Mouse (Mus musculus) cerebellum, postnatal 36 days (tissue): ENCODE data around the gene Wnt3.

ENCODE experiments used
- DNase-seq, 2 experiments: peaks; one replicate each; pipeline ENCODE4 v3.0.0; 2021 to 2022; ENCODE audit warnings: mixed read lengths in 2 of 2

The Wnt3 gene

DNA sequence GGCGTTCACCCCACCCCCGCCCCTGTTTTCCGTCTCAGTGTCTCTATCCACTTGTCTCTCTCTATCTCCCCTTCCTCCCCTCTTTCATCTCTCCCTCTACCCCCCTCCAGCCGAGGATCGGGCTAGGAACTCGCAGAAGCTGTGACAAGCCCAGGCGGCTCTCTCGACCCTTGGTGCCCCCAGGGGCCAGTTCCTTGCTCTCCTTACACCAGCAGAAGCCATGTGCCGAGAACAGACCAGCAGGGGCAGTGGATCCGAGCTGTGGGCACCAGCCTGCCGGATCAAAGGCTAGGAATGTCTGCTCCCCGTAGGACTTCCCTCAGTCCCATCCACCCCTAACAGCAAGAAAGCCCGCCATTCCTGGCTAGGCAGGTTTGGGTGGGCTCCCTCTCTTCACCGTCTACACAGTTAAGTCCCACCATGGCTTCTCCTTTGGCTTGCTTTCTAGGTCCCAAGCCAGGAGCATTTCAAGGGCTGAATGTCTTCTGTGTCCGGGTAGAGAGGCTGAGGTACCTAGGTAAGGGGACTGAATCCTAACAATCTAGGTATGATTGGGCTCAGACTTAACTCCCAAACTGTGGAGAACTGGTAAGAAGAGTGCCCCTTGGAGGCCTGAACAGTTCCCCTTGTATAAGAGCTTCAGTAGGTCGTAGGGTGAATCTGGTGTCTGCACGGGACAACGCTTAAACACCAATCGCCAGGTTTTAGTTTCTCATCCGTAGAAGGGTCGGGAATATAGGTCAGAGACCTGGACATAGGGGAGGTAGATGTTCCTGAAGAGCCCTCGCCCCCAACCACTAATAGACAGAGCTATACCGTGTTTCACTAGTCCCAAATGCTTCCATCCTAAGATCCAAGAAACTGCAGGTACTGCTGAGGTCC lies 1.2 kb upstream of the Wnt3 start:
- no peak for DNase-seq

DNA sequence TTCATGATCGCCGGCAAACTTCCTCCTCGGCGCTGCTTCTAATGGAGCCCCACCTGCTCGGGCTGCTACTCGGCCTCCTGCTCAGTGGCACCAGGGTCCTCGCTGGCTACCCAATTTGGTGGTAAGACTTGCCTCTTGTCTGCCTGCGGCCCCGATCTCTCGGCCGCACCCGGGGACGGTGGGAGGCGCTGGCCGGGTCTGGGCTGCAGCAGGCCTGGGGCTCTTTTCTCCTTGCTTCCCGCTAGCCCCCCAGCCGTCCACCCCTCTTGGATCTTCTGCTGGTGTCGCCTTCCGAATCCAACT lies 229 bp downstream of the Wnt3 start:
- no peak for DNase-seq

DNA sequence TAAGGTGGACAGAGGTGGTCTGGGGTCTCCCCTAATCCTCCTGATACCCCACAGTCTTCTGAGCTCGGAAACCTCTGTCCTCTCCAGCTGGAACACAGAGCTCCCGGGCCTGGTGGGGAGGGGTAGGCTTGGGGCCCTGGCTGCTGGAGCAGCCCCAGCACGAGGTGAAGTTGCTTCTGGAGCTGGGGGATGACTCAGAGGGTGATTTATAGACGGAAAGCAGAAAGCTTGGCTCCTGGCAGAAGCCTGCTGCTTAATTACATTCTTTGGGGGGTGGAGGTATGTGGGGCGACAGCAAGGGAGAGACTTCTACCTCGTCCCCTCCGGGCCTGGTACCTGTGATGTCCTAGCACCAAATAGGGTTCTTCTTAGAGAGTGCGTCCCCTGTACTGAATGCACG lies 6.2 kb downstream of the Wnt3 start:
- DNase-seq: no peak

DNA sequence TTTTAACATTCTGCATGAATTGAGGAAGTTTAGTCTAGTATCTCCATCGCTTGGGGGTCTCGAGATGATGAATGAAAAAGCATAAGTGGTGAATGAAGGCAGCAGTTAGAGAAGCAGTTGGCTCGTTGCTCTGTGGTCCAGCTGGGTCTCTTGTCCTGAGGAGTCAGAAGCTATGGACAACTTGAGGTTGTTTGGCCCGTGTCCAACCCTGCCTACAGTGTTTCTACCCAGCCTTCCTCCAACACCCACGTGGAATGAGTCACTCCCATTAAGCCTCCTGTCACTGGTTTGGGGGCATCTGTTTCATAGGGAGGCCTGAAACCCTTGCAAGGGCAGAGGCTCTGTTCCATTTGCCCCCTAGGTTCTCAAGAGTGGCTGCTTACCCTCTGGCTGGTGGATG lies 16.0 kb downstream of the Wnt3 start:
- DNase-seq: peak in 1 of 2 experiments; percentile 29

DNA sequence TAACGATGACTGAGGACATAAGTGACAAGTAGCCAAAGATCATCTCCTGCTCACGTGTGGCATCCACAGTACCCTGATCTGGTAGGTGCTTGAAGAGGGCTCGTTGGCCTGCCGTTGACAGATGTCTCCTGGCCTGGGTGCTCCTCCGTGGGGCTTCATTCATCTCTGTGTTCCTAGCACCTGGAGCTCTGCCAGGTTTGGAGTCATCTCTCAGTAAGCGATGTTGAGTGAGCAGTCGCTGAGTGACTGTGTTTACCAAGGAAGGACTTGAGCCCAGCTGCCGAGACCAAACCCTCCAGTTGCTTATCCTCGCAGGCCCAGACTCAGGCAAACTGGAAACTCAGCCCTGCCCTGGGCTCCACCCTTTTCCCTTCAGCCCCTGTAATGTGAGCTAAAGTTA lies 27.2 kb downstream of the Wnt3 start:
- no peak for DNase-seq

DNA sequence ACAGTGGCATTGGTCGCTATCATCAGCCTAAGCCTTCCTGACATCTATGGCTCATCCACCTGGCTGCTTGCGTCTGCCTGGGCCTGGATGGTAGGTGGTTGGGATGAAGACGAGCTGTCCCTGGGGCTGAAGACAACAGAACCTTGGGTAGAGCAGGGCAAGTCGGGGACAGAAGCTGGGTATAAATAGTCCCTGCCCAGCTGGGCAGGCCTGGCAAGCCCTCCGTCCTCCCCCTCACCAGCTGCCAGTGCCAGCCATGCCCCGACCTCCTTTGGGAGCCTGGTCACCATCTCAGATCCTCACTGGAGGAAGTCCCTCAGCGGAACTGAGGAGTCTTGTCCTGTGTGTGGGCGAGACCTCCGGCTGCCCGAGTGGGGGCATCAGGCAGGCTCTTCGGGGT lies 30.2 kb downstream of the Wnt3 start:
- DNase-seq: peak; percentile 21 to 43

DNA sequence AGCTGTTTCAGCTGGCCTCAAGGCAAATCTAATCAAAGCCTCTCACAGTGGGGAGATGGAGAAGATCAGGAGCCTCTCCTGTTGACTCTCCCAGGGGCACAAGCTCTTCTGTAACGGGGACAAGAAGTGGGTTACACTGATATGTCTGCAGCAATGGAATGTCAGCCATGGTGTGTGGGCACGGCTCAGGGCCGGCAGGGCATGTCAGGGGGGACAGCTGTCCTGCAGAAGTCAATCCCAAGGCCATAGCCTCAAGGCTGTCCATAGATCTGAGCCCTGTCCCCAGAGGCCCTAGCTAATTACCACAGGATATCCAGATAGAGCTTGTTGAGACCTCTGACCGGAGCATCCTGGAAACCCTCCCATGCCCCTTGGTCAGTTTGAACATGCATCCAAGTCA lies 30.9 kb downstream of the Wnt3 start:
- no peak for DNase-seq

DNA sequence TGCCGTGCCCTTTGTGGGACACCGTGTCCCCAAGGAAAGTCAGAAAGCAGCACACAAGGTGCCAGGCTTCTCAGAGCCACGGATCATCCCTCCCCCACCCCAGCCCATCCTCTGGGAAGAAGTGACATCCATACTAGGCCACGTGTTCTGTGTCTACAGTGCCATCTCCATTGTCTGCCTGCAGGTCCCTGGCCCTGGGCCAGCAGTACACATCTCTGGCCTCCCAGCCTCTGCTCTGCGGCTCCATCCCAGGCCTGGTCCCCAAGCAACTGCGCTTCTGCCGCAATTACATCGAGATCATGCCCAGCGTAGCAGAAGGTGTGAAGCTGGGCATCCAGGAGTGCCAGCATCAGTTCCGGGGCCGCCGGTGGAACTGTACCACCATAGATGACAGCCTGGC lies 34.0 kb downstream of the Wnt3 start:
- DNase-seq: peak; percentile 46 to 52

DNA sequence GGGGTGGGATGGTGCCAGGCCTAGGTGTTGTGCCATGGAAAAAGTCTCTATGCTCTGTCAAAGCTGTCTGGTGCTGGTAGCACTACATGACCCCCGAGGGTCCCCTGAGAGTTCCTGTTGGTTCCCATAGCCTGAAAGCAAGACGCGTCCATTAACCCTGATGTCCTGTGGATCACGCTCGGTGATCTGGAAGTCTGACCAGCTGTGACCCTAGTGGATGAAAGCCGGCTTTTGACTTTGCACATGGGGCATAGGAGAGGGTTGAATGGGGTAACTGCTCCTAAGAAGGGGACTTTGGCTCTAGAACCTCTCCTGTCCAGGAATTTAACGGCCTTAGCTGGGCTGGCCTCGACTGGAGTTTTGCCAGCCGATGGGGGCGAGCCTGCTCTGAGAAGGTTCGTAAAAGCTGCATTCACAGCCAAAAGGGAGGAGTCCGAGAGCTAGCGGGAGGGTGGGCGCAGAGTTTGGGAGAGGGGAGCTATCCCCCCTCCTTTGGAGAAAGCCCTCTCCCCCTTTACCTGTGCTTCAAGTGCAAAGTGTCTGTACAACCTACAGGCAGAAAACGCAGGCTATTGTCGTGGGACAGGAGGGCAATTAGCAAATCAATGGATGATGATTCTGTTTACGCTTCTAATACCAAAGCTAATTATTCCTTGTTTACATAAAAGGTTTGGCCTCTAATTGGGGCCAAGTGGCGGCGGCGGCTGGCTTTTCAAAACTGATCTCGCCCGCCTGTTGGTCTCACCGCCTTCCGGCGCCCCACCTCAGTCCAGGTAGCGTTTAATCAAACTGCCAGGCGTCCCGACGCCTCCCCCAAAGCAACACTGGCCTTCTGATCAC lies 35.0 kb downstream of the Wnt3 start:
- no peak for DNase-seq

DNA sequence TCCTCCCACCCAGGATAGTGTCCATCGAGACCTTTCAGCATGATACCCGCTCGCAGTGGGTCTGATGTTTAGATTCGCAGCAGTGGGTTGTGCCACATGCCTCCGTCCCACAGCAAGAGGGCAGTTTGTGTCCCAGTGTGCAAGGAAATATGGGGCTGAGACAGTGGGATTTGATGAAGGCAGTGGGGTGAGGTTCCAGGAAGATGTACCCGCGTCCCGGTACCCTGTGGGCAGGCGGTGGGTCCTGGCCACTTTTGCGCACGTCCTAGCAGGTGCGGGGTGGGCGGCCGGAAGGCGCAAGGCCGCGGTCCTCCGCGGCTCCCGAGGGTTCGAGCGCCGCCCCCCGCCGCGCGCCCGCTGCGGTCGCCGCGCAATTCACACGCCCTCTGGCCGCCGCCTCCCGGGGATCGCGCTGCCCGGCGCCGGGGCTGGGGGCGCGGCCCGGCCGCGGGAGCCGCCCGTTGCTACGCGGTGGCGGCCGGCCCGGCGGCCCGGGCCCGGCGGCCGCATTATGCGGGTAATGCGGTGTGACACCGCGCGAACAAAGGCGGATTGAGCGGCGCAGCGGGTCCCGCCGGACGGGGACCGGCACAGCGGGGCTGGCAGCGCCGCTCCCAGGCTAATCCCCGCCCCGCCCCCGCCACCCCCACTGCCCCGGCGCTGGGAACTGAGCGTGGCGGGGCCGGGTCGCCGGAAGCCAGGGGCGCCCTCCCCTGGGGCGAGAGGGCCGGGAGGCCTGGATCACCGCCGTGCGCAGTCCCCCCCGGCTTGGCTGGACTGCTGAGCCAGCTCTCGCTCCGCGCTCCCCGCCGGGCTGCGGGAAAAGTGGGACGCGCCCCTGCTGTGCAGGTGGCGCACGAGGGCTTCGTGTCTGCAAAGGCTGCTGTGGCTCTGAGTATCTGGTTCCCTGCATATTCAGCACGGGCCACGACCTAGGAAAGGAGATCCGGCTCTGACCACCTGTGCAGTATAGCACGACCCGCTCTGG lies 36.0 kb downstream of the Wnt3 start:
- DNase-seq: no peak

DNA sequence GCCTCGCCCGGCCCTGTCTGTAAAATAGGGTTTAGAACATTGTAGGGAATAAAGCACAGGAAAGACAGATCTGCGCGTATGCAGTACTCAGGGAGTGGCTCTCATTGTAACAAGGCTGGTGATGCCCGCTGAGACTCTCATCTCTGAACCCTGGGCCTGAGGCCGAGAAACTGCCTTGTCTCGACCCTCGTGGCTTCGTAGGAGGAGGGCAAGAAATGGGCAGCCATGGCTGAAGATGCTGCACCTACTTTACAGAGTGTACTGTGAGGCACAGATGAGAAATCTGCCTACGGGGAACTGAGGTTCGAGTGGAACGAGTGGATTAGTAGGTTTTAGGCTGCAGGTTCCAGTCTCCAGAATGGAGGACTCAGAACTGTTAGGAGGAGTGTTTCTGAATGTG lies 36.7 kb downstream of the Wnt3 start:
- no peak for DNase-seq

DNA sequence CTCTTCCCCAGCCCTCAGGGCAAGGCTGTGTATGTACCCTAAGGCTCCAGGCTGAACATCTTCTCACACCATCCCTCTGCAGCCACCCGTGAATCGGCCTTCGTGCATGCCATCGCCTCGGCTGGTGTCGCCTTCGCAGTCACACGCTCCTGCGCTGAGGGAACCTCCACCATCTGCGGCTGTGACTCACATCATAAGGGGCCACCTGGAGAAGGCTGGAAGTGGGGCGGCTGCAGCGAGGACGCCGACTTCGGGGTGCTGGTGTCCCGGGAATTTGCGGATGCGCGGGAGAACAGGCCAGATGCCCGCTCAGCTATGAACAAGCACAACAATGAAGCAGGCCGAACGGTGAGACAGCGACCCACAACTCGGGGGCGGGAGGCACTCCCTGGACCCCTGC lies 37.3 kb downstream of the Wnt3 start:
- DNase-seq: no peak

DNA sequence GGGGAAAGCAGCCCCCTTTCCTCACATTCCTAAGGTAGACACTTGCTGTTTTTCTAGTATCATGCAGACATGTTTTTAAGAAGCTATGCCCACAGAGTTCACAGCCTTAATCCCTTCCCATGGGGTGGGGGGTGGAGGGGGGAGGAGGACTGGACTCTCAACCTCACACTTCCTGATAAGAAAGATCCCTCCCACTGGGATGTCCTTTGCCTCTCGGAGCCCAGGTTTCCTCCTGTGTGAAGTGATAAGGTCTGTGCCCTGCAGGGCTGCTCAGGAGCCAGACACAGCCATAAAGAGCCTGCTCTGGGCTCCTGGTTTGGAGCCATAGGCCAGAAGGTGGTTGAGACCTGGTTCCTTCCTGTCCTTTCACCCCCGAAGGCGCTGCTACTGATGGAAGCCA lies 40.9 kb downstream of the Wnt3 start:
- no peak for DNase-seq

DNA sequence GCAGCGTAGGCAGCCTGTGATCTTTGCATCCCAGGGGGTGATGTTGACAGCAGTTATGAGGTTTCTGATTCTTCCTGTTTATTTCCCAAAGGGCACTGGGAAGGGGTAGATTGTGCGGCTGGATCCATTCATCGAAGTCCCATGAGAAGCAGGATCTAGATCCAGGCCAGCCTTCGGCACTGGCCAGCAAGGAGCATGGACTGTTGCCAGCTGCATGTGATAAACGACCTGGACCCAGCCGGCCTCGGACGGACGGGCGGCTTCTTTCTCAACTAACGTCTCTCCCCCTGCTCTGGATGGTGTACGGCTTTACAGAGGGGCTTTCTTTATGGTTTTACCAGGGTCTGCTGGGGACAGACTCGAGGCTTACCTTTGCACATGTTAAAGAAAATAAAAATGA lies 42.0 kb downstream of the Wnt3 start:
- peak; percentile 46 for DNase-seq

DNA sequence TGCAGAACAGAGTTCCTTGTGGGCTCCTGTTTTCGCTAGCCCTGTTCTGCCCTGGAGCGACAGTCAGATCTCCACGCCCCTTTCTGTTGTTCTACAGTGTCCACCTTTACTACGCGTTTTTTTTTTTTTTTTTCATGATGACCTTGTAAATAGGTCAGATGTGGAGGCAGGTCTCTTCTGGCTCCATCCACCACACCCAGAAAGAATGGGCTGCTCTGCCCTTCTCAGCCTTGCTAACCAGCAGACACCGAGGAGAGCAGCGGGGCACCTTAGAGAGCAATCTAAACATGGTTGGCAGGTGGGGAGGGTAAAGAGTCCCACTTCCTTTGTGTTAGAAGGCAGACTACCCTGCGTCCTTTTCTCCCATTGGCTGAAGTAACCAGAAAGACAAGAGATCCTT lies 42.8 kb downstream of the Wnt3 start:
- no peak for DNase-seq

DNA sequence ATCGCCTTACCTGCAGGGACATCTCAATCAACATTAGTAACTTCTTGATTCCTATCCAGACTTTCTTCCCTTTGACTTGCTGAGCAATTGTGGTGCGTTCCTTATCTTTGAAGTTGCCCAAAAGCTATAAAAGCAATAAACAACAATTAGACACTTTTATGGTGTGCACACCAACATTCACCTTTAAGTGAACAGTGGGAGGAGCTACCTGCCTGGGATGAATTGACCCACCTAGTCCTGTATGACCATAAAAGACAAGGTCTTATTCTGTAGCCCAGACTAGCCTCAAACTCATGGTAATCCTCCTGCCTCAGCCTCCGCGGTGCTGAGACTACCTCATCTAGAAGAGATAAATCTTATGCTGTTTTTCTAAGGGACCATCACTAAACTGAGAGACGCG lies 53.3 kb downstream of the Wnt3 start:
- no peak for DNase-seq

DNA sequence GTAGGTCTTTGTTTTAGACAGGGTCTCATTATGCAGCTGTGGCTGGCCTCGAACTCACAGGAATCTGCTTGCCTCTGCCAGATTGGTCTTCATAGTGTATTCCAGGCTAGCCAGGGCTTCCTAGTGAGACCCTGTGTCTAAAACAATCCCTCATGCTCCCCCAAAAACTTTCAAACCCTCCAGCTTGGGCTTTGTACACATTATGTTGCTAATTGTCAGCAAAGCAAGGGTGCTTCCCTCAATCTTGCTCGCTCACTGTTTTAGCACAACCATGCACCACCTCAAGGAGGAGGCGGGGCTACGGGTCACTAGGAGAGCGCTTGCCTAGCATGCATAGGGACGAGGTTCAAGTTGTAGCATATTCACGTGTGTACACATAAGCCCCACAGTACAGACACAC lies 54.9 kb downstream of the Wnt3 start:
- no peak for DNase-seq

DNA sequence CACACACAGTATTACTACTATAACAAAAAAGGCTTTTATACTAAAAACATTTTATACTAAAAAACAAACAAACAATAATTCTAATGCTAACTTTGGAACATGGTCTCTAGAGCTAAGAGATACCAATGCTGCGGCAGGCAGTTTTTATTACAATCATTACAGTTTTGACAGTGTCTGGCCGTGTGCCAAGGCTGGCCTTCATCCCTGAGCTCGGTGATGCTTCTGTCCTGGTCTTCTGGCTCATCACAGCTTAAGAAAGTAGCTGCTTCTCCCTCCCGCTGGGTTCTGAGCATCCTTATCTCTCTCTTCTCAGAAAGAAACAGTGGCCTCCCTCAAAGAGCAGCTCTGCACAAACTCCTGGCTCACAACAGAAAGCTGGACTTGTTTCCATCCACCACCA lies 56.0 kb downstream of the Wnt3 start:
- no peak for DNase-seq

DNA sequence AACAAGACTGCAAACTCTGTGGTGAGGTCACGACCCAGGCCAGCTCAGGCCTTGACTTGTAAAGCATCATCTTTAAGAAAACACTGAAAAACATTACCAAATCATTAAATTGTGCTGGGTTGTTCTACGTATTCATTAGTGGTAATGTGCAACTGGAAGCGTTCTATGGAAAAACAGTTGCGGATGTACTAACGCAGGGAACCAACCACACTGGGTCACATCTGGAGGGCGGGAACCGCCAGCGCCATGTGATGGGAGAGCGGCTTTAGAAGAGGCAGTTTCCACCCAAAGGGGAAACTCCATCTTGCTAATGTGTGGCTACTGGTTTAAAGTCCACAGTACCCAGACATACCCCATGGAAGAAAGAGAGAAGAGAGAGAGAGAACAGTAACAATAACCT lies 56.5 kb downstream of the Wnt3 start:
- no peak for DNase-seq

DNA sequence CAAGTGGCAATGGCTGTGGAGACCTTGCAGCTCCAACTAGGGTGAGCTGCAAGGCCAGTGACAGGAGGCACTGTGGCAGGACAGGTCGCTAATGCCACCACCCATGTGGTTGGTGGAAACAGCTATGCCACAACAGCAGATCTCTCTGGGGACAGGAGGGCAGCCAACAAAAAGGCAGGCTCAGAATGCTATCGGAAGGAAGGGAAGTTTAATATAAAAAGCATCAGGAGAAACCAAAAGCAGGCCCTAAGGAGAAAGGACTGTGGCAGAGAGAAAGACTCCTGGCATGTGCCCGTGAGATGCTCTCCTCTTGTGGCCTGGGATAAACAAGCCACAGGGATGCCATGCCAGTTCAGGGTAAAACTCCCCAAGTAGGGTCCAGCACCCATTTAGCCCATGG lies 57.8 kb downstream of the Wnt3 start:
- no peak for DNase-seq

DNA sequence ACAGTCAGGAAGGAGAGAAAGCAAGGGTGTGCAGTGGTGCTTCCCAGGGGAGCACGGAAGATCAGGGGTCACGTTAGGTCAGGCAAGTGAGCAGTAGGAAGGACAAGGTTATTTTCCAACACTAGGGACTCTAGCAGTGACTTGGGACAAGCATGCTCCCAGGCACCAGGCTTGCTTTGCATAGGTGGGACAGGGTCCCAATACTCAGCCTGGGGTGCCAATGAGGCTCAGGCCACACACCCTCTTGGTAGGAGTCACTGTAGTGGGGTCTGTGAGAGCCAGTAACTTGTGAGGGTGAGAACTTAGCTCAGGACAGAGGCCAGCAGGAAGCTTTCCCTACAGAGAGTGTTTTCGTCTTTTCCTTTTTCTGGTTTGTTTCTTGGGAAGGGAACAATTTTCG lies 58.4 kb downstream of the Wnt3 start:
- DNase-seq: no peak

DNA sequence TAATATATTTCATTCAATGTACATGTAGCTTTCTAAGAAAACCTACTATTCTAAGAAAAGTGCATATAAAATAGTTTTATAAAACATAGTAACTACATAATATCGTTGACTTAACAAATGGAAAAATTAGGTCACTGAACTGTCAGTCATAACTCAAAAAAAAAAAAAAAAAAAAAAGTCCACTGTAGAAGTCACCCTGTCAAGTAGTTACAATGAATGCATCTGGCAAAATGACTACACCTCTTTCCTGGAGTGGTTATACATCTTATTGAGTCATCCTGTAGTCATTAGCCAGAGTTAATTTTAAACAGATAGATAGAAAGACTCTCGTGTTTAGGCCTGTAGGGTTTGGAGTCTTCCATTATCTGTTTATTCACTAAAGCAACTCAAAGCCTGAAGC lies 65.0 kb downstream of the Wnt3 start:
- no peak for DNase-seq

DNA sequence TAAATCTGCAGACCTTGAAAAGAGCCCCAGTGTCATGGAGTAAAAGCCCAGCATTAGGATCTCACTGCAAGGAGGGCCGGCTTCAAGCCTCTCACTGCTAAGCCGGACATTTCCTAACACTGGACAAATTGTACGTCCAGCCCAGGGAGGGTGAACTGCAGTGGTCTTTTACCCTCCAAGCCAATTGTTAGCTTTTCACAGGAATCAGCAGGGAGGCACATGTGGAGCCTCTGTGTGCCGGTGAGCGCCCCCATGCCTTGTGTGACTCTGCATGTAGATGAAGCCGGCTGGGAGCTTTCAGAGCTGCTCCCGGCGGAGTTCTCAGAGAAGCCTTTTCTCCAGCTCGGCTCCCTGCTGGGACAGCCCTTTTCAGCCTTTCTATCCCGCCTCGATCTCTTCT lies 66.9 kb downstream of the Wnt3 start:
- peak in 1 of 2 experiments; percentile 21 for DNase-seq
